In the genomic region with DNA sequence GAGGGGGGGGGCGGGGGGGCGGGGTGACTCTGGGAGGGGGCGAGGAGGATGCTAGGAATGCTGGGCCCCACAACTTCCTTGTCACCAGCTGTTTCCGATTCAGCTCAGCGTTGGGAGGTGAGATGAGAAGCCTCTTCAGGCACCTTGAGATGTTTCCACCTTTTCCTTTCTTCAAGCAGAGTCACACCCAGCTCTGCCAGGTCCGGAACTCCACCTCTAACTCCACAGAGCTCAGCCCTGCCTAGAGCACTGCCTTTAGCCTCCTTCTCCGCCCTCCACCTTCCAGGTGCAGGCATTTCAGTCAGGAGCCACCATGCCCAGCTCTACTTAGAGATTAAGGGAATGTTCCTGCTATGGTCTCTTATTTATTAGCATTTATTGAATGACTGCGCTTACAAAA, we compare ENCODE assay signal across 18 mouse cellular contexts. TPM values are rescaled to one million over a fixed set of nuclear protein-coding genes. Genes with fewer than 3 reads are reported as not detected.
DNase-seq lines count a peak whose midpoint lies in the region; ATAC-seq and TF ChIP-seq lines count a peak whose summit lies in the region.
"Had no signal": no experiment of that assay in that cellular context is flagged by ENCODE, and none has a peak within 500 bp of the region (broad histone marks: within the 10 kb centered on the region; RNA-seq: fewer than 3 reads in every experiment).

No protein-coding gene starts in this region.

- H3K27me3 ChIP-seq in hindbrain, embryonic 11.5 days (ENCODE audit: control insufficient read depth, insufficient read depth, low read length) = no peaks in the 10 kb centered on the region
- H3K27me3 ChIP-seq in hindbrain, postnatal 0 days (ENCODE audit: insufficient read depth, low read length) = no peaks in the 10 kb centered on the region
- H3K27me3 ChIP-seq: hindbrain, embryonic 15.5 days had no signal

- 54% methylated on average over 8 of the region's 8 CpGs for WGBS in hindbrain, embryonic 11.5 days
- WGBS in hindbrain, postnatal 0 days = 47% methylated on average over 8 of the region's 8 CpGs

- H3K4me2 ChIP-seq in hindbrain, embryonic 11.5 days (replicated peaks; ENCODE audit: low read depth, low read length) = no peak overlapping the region
- H3K4me2 ChIP-seq in hindbrain, postnatal 0 days (ENCODE audit: low read depth, low read length) = no peak overlapping the region
- H3K4me2 ChIP-seq: embryonic facial prominence, embryonic 12.5 days; hindbrain, embryonic 15.5 days; lung, embryonic 14.5 days; midbrain, embryonic 11.5 days; neural tube, embryonic 13.5 days had no signal

- H3K36me3 ChIP-seq in hindbrain, embryonic 11.5 days (ENCODE audit: control insufficient read depth, insufficient read depth, low read length) = no peaks in the 10 kb centered on the region
- no peaks in the 10 kb centered on the region for H3K36me3 ChIP-seq in hindbrain, postnatal 0 days (ENCODE audit: insufficient read depth, low read length)
- H3K36me3 ChIP-seq: embryonic facial prominence, embryonic 12.5 days; hindbrain, embryonic 15.5 days; neural tube, embryonic 13.5 days had no signal

- TF ChIP-seq CTCF in hindbrain, postnatal 0 days (IDR thresholded peaks at IDR 0.05; ENCODE audit: low read depth) = no peak

- H3K9ac ChIP-seq in hindbrain, embryonic 11.5 days (ENCODE audit: low read depth, low read length) = no peak overlapping the region
- no peak overlapping the region for H3K9ac ChIP-seq in hindbrain, postnatal 0 days (replicated peaks; ENCODE audit: low read length)
- H3K9ac ChIP-seq: embryonic facial prominence, embryonic 12.5 days; hindbrain, embryonic 15.5 days; lung, embryonic 14.5 days; neural tube, embryonic 13.5 days had no signal

- no peak overlapping the region for H3K27ac ChIP-seq in hindbrain, embryonic 11.5 days (ENCODE audit: low read depth, low read length)
- H3K27ac ChIP-seq in hindbrain, postnatal 0 days = no peak overlapping the region
- H3K27ac ChIP-seq: embryonic facial prominence, embryonic 12.5 days had no signal

- DNase-seq in hindbrain, embryonic 11.5 days (ENCODE audit: low spot score) = peak; percentile 3
- DNase-seq in hindbrain, postnatal 0 days (ENCODE audit: low spot score) = no peak
- DNase-seq in induced T-regulatory cell, adult 2 months (ENCODE audit: low read depth) = peak; percentile 16
- peak; percentile 8 to 40 for DNase-seq in lung, postnatal 4 days
- peak; percentile 60 for DNase-seq in thymus, postnatal 14 days
- no peak for DNase-seq in right cerebral cortex, postnatal 36 days (ENCODE audit: low spot score in 2 of 2)
- DNase-seq in adrenal gland, adult 2 months = no peak
- no peak for DNase-seq in urinary bladder, adult 18-20 months (ENCODE audit: low spot score in 2 of 2)
- DNase-seq: cerebellum, adult 11 months; gastrocnemius, postnatal 25 days; lung, embryonic 14.5 days; right cerebral cortex, postnatal 14 days had no signal

- ATAC-seq in hindbrain, embryonic 11.5 days (ENCODE audit: low FRiP score) = no peak
- no peak for ATAC-seq in hindbrain, postnatal 0 days

- H3K4me1 ChIP-seq in hindbrain, embryonic 11.5 days (replicated peaks; ENCODE audit: control insufficient read depth, insufficient read depth, low read length) = no peaks in the 10 kb centered on the region
- peaks cover 7% of the 10 kb centered on the region; the same call in 1 of the 2 replicates for H3K4me1 ChIP-seq in hindbrain, postnatal 0 days (ENCODE audit: insufficient read depth, low read length)

- H3K9me3 ChIP-seq in hindbrain, embryonic 11.5 days (ENCODE audit: control insufficient read depth, low read length) = no peaks in the 10 kb centered on the region
- H3K9me3 ChIP-seq in hindbrain, postnatal 0 days (ENCODE audit: low read length) = no peaks in the 10 kb centered on the region
- H3K9me3 ChIP-seq: embryonic facial prominence, embryonic 12.5 days; hindbrain, embryonic 15.5 days; neural tube, embryonic 13.5 days had no signal

- H3K4me3 ChIP-seq in hindbrain, embryonic 11.5 days (ENCODE audit: low read depth, low read length) = no peak overlapping the region
- no peak overlapping the region for H3K4me3 ChIP-seq in hindbrain, postnatal 0 days (ENCODE audit: low read length)
- H3K4me3 ChIP-seq: embryonic facial prominence, embryonic 12.5 days; hindbrain, embryonic 15.5 days; neural tube, embryonic 13.5 days had no signal

RNA-seq across cellular contexts. Expression of a gene that starts 34.7 kb away (rescaled TPM):
- 7.2 and 8.6 TPM in 2 replicates for polyA plus RNA-seq in hindbrain, embryonic 11.5 days (2014; fragmentation: Nextera tagmentation; extraction: Ambion mirVana)
- total RNA-seq in hindbrain, postnatal 0 days (2014; rRNA removed) = 8.9 and 9.3 TPM in 2 replicates
- 12.1 and 13.2 TPM in 2 replicates for polyA plus RNA-seq in hindbrain, postnatal 0 days (2015; fragmentation: Nextera tagmentation; extraction: Ambion mirVana)
- 1 to 10 TPM; 5.9 to 6.0 TPM for total RNA-seq in adrenal gland, adult 2 months (2021)
- polyA plus RNA-seq in adrenal gland, adult 2 months (2012; rRNA removed) = 2.1 and 2.4 TPM in 2 replicates
- total RNA-seq: MEL had no signal
- polyA plus RNA-seq: C2C12 had no signal

Comparison
In these comparisons a context has a peak if more than half of its experiments do, and no peak if none do; other contexts are left out.
1. DNase-seq: peak in hindbrain, embryonic 11.5 days (single experiment), induced T-regulatory cell, adult 2 months (single experiment), lung, postnatal 4 days (2 of 2) and thymus, postnatal 14 days (single experiment); none in hindbrain, postnatal 0 days (single experiment), right cerebral cortex, postnatal 36 days (0 of 2), adrenal gland, adult 2 months (single experiment) and urinary bladder, adult 18-20 months (0 of 2).